Mouse (Mus musculus) brain, embryonic 14.5 days (tissue): ENCODE measurements around the gene Olfr320. TPM values are rescaled to one million over a fixed set of nuclear protein-coding genes. Genes with fewer than 3 reads are reported as not detected.
A peak's percentile ranks its signal among the peaks of the same experiment; 100 is the strongest.

Experiments
- DNase-seq: peaks from one replicate; pipeline ENCODE4 v3.0.0-alpha.2; 2011; ENCODE audit warnings: low read depth
- CTCF ChIP-seq: fragments of 200-500 bp; IDR thresholded peaks from 2 replicates; pipeline ENCODE4 v1.5.1; 2012; ENCODE audit warnings: inconsistent platforms, mild to moderate bottlenecking, moderate library complexity, borderline replicate concordance; ENCODE audit not compliant: insufficient read depth, insufficient read length; ENCODE audit errors: extremely low read depth
- POLR2A ChIP-seq: fragments of 200-500 bp; IDR thresholded peaks from 2 replicates; pipeline ENCODE4 v1.6.1; 2012; ENCODE audit warnings: mild to moderate bottlenecking, inconsistent platforms, borderline replicate concordance; ENCODE audit not compliant: poor library complexity, insufficient read depth, insufficient read length, severe bottlenecking; ENCODE audit errors: extremely low read depth
- polyA plus RNA-seq: library from polyadenylated mRNA; depleted of rRNA; stranded (reverse); fragments of >200 nt; gene quantifications from 2 replicates; pipeline ENCODE4 v1.2.3, GENCODE M21; 2012; rRNA removed

Gene Olfr320
- not detected in 2 replicates for polyA plus RNA-seq

DNA sequence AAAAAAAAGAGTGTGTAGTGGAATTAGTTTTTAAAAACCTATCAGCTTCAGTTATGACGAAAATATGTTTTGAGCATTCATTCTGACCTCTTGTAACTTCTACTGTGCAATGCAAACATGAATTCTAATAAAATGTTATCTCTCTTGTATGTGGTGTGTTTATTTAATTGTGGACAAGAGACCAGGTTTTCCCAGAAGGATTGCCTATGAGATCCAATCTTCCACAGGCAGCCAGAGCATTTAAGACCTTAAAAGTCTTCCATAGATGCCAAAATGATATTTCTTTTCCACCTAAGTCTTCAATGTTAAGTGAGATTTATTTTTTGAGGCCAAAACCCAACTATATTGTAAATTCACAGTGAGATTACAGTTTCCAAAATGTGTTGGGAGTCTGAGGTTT lies at the start of gene Olfr320:
TSS of gene Olfr320 (plus strand) at position 301 of the 400 bp plus-strand sequence.
- no peak for DNase-seq
- no peak for TF ChIP-seq POLR2A
- TF ChIP-seq CTCF: no peak

DNA sequence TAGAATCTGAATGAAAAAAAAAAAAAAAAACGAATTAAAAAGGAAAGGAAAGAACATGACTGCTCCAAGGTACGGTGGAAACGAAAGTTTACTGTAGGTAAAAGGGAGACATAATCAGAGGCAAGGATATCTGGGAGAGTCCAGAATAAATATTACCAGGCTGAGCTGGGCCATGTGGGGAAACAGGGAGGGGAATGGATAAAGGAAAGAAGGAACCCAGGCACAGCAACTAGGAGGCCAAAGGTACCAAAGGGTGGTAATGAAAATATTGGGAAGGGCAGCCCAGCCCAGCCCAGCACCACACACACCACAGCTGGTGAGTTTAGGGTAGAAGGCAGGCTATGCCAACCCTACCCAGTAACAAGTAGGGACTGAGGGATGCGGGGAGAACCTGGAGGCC lies 46.0 kb upstream of the Olfr320 start:
- TF ChIP-seq POLR2A (no peak), CTCF (no peak)

DNA sequence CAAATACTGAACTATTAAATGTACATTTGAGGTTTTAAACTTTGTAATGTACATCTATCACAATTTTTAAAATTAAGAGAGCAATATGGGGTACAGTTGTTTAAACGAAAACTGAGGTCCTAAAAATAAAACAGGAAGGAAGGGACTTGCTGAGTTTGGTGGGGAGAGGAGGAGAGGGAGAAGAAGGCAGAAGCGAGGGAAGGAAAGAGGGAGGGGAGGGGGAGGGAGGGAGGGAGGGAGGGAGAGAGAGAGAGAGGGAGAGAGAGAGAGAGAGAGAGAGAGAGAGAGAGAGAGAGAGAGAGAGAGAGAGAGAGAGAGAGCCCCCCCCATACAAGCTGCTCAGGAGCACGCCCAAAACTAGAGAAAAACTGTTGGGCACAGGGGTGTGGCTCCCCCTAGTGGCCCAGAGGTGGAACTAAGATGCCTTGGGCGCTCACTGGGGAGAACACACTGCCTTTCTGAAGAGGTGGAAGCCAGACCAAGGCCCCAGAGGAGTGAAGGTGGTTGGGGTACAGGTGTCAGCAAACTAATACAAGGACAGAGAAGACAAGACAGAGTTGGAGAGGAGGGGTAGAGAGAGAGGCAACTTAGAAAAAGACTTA lies 44.4 kb upstream of the Olfr320 start:
- TF ChIP-seq POLR2A: no peak
- TF ChIP-seq CTCF: peak; percentile 90
- peak; percentile 66 for DNase-seq

More for the DNA sequence above, 46.0 kb upstream of the Olfr320 start:
- no peak for DNase-seq

GRCm38 (mm10) chr11:58638176-58638701 lies 42.7 kb upstream of the Olfr320 start:
- DNase-seq: no peak
- no peak for TF ChIP-seq POLR2A
- TF ChIP-seq CTCF: no peak

- TF ChIP-seq CTCF: no peak
- no peak for TF ChIP-seq POLR2A
- peak; percentile 40 for DNase-seq
These were observed 40.5 kb upstream of the Olfr320 start, which contains the start of gene Trim58 for GRCm38 (mm10) chr11:58640272-58640867. Gene Trim58, plus strand, starts transcription at chr11:58640465.

DNA sequence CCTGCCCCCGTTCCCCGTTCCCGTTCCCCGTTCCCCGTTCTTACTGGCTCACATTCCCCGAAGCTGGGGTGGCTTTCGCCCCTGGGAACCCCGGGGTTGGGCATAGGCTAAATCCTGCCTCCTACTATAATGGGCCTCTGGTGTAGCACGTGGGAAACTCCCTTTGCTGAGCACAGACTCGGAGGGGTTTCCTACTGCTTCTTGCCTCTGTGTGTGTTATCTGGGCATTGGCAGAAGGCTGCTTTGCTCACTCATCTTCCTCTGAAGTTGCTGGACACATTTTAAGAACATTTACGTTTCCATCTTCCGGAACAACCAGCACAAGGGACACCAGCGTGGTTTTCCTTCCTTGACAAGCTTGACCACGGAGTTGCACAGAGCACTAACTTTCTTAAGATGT lies 39.8 kb upstream of the Olfr320 start:
- TF ChIP-seq CTCF: no peak
- no peak for TF ChIP-seq POLR2A
- DNase-seq: no peak

- TF ChIP-seq CTCF (no peak), POLR2A (no peak)
- DNase-seq: peak; percentile 22
These were observed 39.1 kb upstream of the Olfr320 start for GRCm38 (mm10) chr11:58641638-58642358.

GRCm38 (mm10) chr11:58643350-58643749 lies 37.5 kb upstream of the Olfr320 start:
- no peak for TF ChIP-seq POLR2A
- peak; percentile 56; the same call in 1 of the 2 replicates for TF ChIP-seq CTCF
- peak; percentile 22 for DNase-seq

- DNase-seq: no peak
- TF ChIP-seq POLR2A: no peak
- no peak for TF ChIP-seq CTCF
These were observed 25.7 kb upstream of the Olfr320 start for GRCm38 (mm10) chr11:58655151-58655550.

- TF ChIP-seq POLR2A (no peak), CTCF (no peak)
- DNase-seq: no peak
These were observed 22.3 kb upstream of the Olfr320 start, which contains the start of gene Olfr322 for GRCm38 (mm10) chr11:58658596-58658995. Gene Olfr322, plus strand, starts transcription at chr11:58658782.

DNA sequence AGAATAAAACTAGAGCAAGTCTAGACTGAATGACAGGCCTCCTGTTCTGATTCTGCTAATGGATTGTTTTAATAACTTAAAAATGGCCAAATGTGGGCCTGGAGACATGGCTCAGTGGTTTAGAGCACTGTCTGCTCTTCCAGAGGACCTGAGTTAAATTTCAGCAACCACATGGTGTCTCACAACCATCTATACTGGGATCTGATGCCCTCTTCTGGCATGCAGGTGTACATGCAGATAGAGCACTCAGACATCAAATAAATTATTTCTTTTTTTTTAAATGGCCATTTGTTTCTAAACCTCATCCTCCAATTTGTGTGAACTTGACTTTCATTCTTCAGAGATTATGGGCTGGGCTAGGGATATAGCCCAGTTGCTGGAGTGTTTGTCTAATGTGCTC lies 11.6 kb upstream of the Olfr320 start:
- TF ChIP-seq POLR2A (no peak), CTCF (no peak)
- DNase-seq: no peak
